Mouse (Mus musculus) ES-E14 (cell line): ENCODE measurements at regions not wholly inside any gene's neighbourhood (a gene's known extent, or its start where the extent isn't known, plus 50 kb on each side); places are given as distances from the start of the nearest gene placed in this dataset.

Source experiments
- DNase-seq: peaks from one replicate; pipeline ENCODE4 v3.0.0-alpha.2; 2013; ENCODE audit warnings: low read depth, low spot score
- H3K27ac ChIP-seq: 2 replicates; pipeline ENCODE4 v1.5.1; 2012; ENCODE audit warnings: low read depth, mild to moderate bottlenecking, low read length, moderate library complexity, mixed read lengths; ENCODE audit not compliant: poor library complexity, insufficient read depth, severe bottlenecking
- H3K36me3 ChIP-seq: 2 replicates; pipeline ENCODE4 v1.6.1; 2012; ENCODE audit warnings: mild to moderate bottlenecking, low read length, moderate library complexity, mixed read lengths; ENCODE audit not compliant: control insufficient read depth, poor library complexity, insufficient read depth, severe bottlenecking
- H3K4me1 ChIP-seq, 2 experiments: fragments of 150-350 bp in 1 of 2; sonication (generic) in 1 of 2; 2 replicates each; pipeline ENCODE4 v1.6.1; 2012; ENCODE audit warnings: low read length in 2 of 2, mild to moderate bottlenecking in 1 of 2, mixed read lengths in 1 of 2; ENCODE audit not compliant: control insufficient read depth in 2 of 2, insufficient read depth in 2 of 2, poor library complexity in 1 of 2
- H3K4me3 ChIP-seq, 2 experiments: fragments of 150-350 bp in 1 of 2; sonication (generic) in 1 of 2; 2 replicates each; pipeline ENCODE4 v1.5.1; 2012; ENCODE audit warnings: low read length in 2 of 2, low read depth in 1 of 2, mild to moderate bottlenecking in 1 of 2, mixed read lengths in 1 of 2; ENCODE audit not compliant: insufficient read depth in 1 of 2, poor library complexity in 1 of 2, severe bottlenecking in 1 of 2
- H3K9ac ChIP-seq: 2 replicates; pipeline ENCODE4 v1.6.1; 2012; ENCODE audit warnings: low read depth, mild to moderate bottlenecking, low read length, mixed read lengths; ENCODE audit not compliant: poor library complexity, insufficient read depth, severe bottlenecking
- H3K9me3 ChIP-seq: fragments of 150-350 bp; sonication (generic); 2 replicates; pipeline ENCODE4 v1.6.1; 2012; ENCODE audit warnings: low read depth, mild to moderate bottlenecking, low read length; ENCODE audit not compliant: control insufficient read depth, insufficient read depth
- CHD2 ChIP-seq: IDR thresholded peaks from 2 replicates; pipeline ENCODE4 v1.6.1; 2014; ENCODE audit warnings: mild to moderate bottlenecking, low read depth, low read length, inconsistent platforms
- HCFC1 ChIP-seq: IDR thresholded peaks from 2 replicates; pipeline ENCODE4 v1.6.1; 2012; ENCODE audit warnings: low read length, inconsistent platforms, borderline replicate concordance; ENCODE audit not compliant: insufficient read depth
- MAFK ChIP-seq: IDR thresholded peaks from 2 replicates; pipeline ENCODE4 v1.6.1; 2014; ENCODE audit warnings: mild to moderate bottlenecking, low read depth, low read length, inconsistent platforms; ENCODE audit not compliant: insufficient read depth
- ZC3H11A ChIP-seq: IDR thresholded peaks from 2 replicates; pipeline ENCODE4 v1.6.1; 2012; ENCODE audit warnings: low read depth, mild to moderate bottlenecking, inconsistent platforms, low read length, borderline replicate concordance
- ZNF384 ChIP-seq: IDR thresholded peaks from 2 replicates; pipeline ENCODE4 v1.6.1; 2012; ENCODE audit warnings: low read depth, low read length, inconsistent platforms
- in situ Hi-C, 2 experiments: fragments of 600-800 bp; cut with MboI; formaldehyde crosslinking; loops; one replicate each; pipeline ENCODE4 v1.15.1; 2025; ENCODE audit warnings: low sequenced_read_pairs in 2 of 2, inconsistent platforms in 1 of 2; ENCODE audit not compliant: unreplicated experiment in 2 of 2

DNA sequence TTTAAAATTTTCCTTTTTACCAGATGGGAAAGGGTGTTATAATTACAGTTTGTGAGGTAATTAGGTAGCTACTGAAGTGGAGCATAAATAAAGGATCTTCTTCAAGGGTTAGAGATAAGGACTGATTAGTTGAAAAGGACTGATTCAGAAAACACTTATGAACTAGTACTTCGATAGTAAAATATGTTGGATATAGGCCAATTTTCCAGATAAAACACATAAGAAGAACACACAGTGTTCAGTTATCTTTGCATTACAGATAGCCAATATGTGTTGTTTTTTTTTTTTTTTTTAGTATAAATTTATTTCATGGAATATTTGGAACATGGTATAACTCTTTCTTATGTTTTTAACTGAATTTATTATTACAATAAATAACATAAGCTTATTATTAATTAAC lies 438.0 kb upstream of the St8sia4 start:
- Histone ChIP-seq H3K27ac (no peak overlapping the region), H3K4me1 (no peaks in the 10 kb centered on the region), H3K9ac (no peak overlapping the region), H3K9me3 (no peaks in the 10 kb centered on the region), H3K36me3 (no peaks in the 10 kb centered on the region), H3K4me3 (no peak overlapping the region)
- DNase-seq, result no peak
- in situ Hi-C loops, result no loop called here
- TF ChIP-seq ZC3H11A, result no peak
- no peak for TF ChIP-seq ZNF384
- TF ChIP-seq HCFC1, result no peak
- TF ChIP-seq MAFK, result no peak
- TF ChIP-seq CHD2, result no peak

DNA sequence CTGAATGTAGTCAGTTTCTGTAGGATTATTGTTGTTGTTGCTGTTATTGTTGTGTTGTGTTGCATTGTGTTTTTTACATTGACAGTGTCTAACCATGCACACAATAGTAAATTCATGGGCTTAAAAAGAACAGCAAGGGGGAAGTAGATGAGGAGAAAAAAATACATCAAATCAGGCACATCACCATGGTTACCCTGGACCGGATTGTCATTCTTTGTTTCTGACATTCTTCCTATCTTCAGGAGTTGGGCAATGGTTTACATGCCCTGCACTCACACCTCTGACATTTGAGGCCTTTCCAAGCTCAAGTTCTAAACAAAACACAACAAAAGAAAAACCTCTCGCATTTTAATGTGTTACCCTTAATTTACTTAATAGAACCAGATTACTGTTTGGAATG lies 416.2 kb upstream of the St8sia4 start:
- Histone ChIP-seq H3K9me3 (no peaks in the 10 kb centered on the region), H3K9ac (no peak overlapping the region), H3K4me1 (no peaks in the 10 kb centered on the region), H3K4me3 (no peak overlapping the region), H3K27ac (no peak overlapping the region), H3K36me3 (no peaks in the 10 kb centered on the region)
- in situ Hi-C loops, result no loop called here
- no peak for DNase-seq
- TF ChIP-seq MAFK (no peak), HCFC1 (no peak), ZNF384 (no peak), CHD2 (no peak), ZC3H11A (no peak)

DNA sequence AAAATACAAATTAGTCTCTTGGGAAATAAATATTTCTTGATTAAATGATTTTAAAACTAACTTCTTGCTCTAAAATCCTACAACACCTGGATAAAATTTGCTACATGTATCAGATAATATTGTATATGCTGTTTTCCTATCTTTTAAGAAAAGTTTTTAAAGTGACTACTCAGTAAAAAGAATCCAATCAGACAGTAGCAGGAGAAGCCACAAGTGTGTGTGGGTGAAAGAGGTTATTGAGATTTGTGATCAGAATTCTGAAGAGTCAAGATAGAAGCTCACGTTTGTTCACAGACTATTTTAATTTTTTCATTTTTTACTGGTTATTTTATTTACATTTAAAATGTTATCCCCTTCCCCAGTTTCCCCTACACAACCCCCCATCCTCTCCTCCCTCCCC lies 407.3 kb upstream of the St8sia4 start:
- H3K4me3 ChIP-seq, result no peak overlapping the region
- DNase-seq, result no peak
- no peaks in the 10 kb centered on the region for H3K4me1 ChIP-seq
- no peak overlapping the region for H3K27ac ChIP-seq
- in situ Hi-C loops, result no loop called here
- H3K36me3 ChIP-seq, result no peaks in the 10 kb centered on the region
- H3K9ac ChIP-seq, result no peak overlapping the region
- no peaks in the 10 kb centered on the region for H3K9me3 ChIP-seq
- no peak for TF ChIP-seq HCFC1
- no peak for TF ChIP-seq ZNF384
- TF ChIP-seq ZC3H11A, result no peak
- TF ChIP-seq CHD2, result no peak
- TF ChIP-seq MAFK, result no peak

DNA sequence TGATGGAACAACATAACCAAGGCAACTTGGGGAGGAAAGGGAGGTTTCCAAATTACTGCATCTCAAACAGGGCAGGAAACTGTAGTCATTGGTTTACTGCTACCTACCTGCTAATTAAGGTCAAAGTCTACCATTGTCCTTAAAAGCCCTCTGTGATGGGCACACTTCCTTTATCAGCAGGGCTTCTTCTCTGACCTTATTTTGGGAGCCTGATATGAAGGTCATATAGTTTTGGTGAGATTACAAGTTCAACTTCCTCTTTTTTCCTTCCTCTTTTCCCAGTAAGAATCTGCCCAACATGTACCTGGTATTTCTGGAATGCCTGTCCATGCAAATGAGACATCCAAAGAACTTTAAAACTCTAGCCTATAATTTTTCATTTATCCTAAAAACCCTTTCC lies 394.0 kb upstream of the St8sia4 start:
- no peak overlapping the region for H3K27ac ChIP-seq
- no peaks in the 10 kb centered on the region for H3K9me3 ChIP-seq
- no peak for DNase-seq
- H3K4me1 ChIP-seq, result no peaks in the 10 kb centered on the region
- no peak overlapping the region for H3K9ac ChIP-seq
- no peak for TF ChIP-seq CHD2
- TF ChIP-seq ZC3H11A, result no peak
- no peak for TF ChIP-seq MAFK
- TF ChIP-seq ZNF384, result no peak
- no peak for TF ChIP-seq HCFC1
- H3K4me3 ChIP-seq, result no peak overlapping the region
- no peaks in the 10 kb centered on the region for H3K36me3 ChIP-seq
- in situ Hi-C loops, result no loop called here

DNA sequence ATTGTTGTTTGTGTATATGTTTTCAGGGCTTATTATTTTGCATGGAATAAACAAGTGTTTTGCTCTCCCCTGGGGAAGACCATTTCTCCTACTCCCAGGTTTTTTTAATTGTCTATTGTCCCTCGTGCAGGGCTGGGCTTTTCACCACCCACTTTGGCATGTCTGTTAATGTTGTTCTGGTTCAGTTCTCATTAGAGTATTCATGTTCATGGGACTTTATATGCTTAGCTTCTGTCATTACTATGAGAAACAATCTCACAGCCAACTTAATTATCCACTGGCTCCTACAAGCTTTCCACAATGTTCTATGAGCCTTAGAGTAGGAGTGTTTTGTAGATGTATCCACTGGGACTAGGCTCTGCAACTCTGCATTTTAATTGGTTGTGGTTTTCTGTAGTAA lies 381.9 kb upstream of the St8sia4 start:
- no peaks in the 10 kb centered on the region for H3K36me3 ChIP-seq

More for the DNA sequence above, 381.9 kb upstream of the St8sia4 start:
- Histone ChIP-seq H3K9ac (no peak overlapping the region), H3K9me3 (no peaks in the 10 kb centered on the region), H3K4me1 (no peaks in the 10 kb centered on the region), H3K4me3 (no peak overlapping the region), H3K27ac (no peak overlapping the region)
- DNase-seq, result no peak
- TF ChIP-seq ZC3H11A (no peak), MAFK (no peak), CHD2 (no peak), ZNF384 (no peak), HCFC1 (no peak)
- in situ Hi-C loops, result no loop called here
